Mouse (Mus musculus): Measurements from ENCODE around the gene Neurod2.

DNA sequence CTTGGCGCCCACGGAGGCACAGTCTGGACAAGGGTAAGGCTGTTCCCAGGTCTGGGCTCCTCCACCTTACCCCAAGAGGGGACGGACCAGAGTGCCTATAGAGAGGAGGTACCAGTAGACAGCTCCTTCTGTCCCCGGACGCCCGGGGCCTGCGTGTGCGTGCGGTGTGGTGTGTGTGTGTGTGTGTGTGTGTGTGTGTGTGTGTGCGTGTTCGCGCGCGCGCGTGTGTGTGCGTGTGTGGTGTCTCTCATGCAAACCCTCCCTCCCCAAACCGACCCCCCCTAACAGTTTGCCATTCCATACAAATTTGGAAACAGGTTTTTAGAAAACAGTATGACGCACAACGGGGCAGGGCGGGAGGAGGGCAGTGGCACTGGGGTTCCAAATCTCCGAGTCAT lies 3.6 kb downstream of the Neurod2 start:
- TF ChIP-seq MAX (IDR thresholded peaks at IDR 0.05; ENCODE audit: low read depth) (no peak), POLR2A (IDR thresholded peaks at IDR 0.05; ENCODE audit: insufficient read length, low read depth) (no peak), E2F4 (IDR thresholded peaks at IDR 0.05; ENCODE audit: insufficient read depth) (no peak), MYOG (IDR thresholded peaks at IDR 0.05; ENCODE audit: control insufficient read depth in 1 of 3, insufficient read depth in 1 of 3, insufficient read length in 2 of 3, low read depth in 2 of 3) (no peak), SRF (IDR thresholded peaks at IDR 0.05; ENCODE audit: control insufficient read depth, insufficient read length, low read depth) (no peak), TCF12 (IDR thresholded peaks at IDR 0.05; ENCODE audit: insufficient read depth, poor library complexity, severe bottlenecking) (no peak)
